Mouse (Mus musculus): Measurements from ENCODE around the gene Tmem121. TPM values are rescaled to one million over a fixed set of nuclear protein-coding genes. Genes with fewer than 3 reads are reported as not detected.
A peak's percentile ranks its signal among the peaks of the same experiment; 100 is the strongest.

Gene Tmem121
- polyA plus RNA-seq, 1 experiment from 2014 or later: 7.2 TPM

DNA sequence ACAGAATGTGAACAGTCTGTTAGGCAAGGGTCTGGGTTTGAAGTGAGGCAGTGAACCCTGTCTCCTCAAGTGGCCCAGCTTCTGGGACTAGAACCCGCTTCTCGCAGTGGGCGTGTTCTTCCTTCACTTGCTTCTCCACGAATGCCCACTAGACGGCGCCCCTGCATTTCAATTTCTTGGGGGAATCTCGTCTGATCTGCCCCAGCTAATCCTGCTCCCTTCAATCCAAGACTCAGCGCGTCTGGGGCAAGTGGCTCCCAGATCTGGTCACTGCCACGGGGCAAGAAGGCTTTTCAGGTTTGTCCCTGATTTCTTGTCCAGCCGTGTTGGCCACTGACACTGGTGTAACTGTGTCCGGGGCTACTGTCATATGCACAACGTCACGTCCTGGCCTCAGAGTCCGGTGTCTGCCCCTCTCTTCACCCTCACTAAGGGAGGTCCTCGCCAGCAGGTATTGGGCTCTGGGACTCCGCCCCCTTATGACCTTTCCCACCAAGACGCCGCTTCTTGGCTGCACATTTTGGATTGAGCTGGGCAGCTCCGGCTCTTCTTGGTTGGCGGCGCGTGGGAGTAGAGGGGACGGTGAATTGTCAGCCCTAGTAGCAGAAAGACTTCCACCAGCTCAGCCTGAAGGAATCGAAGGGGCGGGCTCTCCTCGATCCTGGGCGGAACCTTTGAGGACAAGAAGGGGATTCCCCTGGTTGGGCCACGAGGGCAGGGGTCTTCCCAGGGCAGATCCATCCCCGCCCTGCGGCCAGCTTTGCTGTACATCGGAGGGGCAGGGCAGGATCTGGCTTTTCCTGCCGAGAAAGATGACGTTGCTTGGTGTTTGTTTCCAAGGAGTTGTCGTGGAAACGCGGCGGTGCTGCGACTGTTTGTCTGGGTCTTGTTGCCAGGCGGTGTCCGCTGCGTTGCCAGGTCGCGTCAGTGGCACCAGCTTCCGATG is 39.3 kb upstream of the Tmem121 start, which contains the start of gene Crip1:
Crip1 (plus strand) TSS at position 205 of the 946 bp plus-strand sequence.
- no peaks in the 10 kb centered on the region for H3K9me3 ChIP-seq (ENCODE audit: control insufficient read depth, low read depth, low read length)
- WGBS: 9% methylated on average over 45 of the region's 45 CpGs
- H3K27me3 ChIP-seq (ENCODE audit: control insufficient read depth, insufficient read depth, low read length): peaks cover 6% of the 10 kb centered on the region; the same call in 1 of the 2 replicates
- peak within 1 kb of the TSS; percentile 35 for H3K4me2 ChIP-seq (replicated peaks; ENCODE audit: low read depth, low read length)
- peak within 1 kb of the TSS; percentile 6; the same call in 1 of the 2 replicates for H3K4me3 ChIP-seq (ENCODE audit: low read depth, low read length)
- H3K4me1 ChIP-seq (ENCODE audit: control insufficient read depth, insufficient read depth, low read length): peaks cover 24% of the 10 kb centered on the region
- H3K9ac ChIP-seq (replicated peaks; ENCODE audit: low read depth, low read length): no peak within 1 kb of the TSS
- no peak for ATAC-seq (ENCODE audit: insufficient number of reproducible peaks, insufficient read depth, low FRiP score, low read depth)
- H3K36me3 ChIP-seq (ENCODE audit: control insufficient read depth, insufficient read depth, low read length): no peaks in the 10 kb centered on the region
- H3K27ac ChIP-seq (ENCODE audit: low read length): 0 out of 2 replicates have a peak within 1 kb of the TSS, but pooled peaks have one; percentile 15

DNA sequence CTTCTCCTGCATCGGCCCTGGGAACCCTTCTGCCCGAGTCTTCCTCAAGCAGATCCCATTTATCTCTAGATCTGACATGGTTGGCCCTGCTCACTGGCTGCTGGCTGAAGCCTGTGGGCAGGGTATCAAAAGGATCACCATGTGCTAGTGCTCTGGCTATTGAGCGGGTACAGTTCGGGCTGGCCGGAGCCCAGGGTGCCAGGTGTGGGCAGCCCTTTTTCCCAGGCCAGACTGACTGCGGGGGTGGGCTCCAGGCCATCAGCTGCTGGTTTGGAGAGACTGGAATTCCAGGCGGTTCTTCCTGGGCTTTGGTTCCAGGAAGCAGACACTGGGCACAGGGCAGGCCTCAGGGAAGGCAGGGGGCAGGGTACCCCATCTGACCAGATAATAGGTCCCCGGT is 38.2 kb upstream of the Tmem121 start:
- no peaks in the 10 kb centered on the region for H3K36me3 ChIP-seq (ENCODE audit: control insufficient read depth, insufficient read depth, low read length)
- ATAC-seq (ENCODE audit: insufficient number of reproducible peaks, insufficient read depth, low FRiP score, low read depth): no peak
- no peaks in the 10 kb centered on the region for H3K9me3 ChIP-seq (ENCODE audit: control insufficient read depth, low read depth, low read length)
- H3K27me3 ChIP-seq (ENCODE audit: control insufficient read depth, insufficient read depth, low read length): 0 out of 2 replicates have a peak, but pooled peaks cover 3% of the 10 kb centered on the region
- no peak overlapping the region for H3K4me2 ChIP-seq (replicated peaks; ENCODE audit: low read depth, low read length)
- peaks cover 27% of the 10 kb centered on the region for H3K4me1 ChIP-seq (ENCODE audit: control insufficient read depth, insufficient read depth, low read length)
- 79% methylated on average over 8 of the region's 8 CpGs for WGBS
- H3K27ac ChIP-seq (ENCODE audit: low read length): no peak overlapping the region
- H3K9ac ChIP-seq (replicated peaks; ENCODE audit: low read depth, low read length): no peak overlapping the region
- no peak overlapping the region for H3K4me3 ChIP-seq (ENCODE audit: low read depth, low read length)

DNA sequence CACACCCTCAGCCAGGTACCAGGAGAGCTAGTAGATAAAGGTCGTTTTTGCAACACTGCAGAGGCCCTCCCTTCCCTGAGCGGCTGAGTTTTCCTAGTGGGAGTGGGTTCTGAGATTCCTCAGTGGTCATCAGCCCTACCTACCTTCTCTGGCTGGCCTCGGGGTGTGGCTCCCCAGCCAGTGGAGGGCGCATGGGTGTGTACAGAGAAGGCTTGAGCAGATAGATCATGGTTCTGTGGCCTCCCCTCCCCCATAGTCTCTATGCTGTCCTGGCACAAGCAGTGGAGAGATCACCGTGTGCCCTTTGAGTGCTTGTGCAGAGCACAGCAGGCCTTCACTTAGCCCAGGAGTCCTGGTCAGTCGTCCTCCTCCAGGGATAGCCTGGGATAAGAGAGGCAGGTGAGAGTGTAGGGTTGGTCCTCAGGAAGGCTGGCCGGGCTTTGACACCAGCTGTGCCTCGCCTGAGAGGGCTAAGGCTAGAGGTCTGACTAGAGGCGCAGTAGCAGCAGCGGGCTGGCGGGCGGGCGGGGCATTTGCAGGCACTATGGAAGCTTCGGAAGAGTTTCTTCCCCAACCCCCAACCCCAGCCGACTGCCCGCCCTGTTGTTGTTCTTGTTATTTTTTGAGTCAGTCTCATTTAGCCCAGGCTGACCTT is 37.2 kb upstream of the Tmem121 start:
- H3K27me3 ChIP-seq (ENCODE audit: control insufficient read depth, insufficient read depth, low read length): 0 out of 2 replicates have a peak, but pooled peaks cover 3% of the 10 kb centered on the region
- H3K27ac ChIP-seq (ENCODE audit: low read length): no peak overlapping the region
- peaks cover 20% of the 10 kb centered on the region for H3K4me1 ChIP-seq (ENCODE audit: control insufficient read depth, insufficient read depth, low read length)
- H3K36me3 ChIP-seq (ENCODE audit: control insufficient read depth, insufficient read depth, low read length): no peaks in the 10 kb centered on the region
- no peak overlapping the region for H3K4me2 ChIP-seq (replicated peaks; ENCODE audit: low read depth, low read length)
- 40% methylated on average over 16 of the region's 16 CpGs for WGBS
- no peak overlapping the region for H3K4me3 ChIP-seq (ENCODE audit: low read depth, low read length)
- ATAC-seq (ENCODE audit: insufficient number of reproducible peaks, insufficient read depth, low FRiP score, low read depth): no peak
- H3K9me3 ChIP-seq (ENCODE audit: control insufficient read depth, low read depth, low read length): no peaks in the 10 kb centered on the region
- no peak overlapping the region for H3K9ac ChIP-seq (replicated peaks; ENCODE audit: low read depth, low read length)

DNA sequence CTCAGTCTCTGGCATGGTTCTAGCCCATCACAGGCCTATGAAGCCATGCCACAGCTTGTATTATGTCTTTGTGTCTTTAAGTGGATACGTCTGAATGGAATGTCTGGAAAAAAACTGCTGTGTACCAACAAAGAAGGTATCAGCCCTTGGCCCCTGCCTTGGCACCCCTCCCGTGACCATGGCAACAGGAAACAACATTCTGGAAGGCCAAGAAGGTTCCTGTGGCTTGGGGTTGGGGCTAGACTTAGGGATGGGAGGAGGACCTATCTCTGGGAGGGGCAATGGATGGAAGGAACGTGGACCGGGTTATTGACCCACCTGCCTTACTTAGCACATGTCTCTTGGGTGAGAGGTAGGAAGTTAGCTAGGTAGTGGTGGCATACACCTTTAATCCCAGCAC is 36.4 kb upstream of the Tmem121 start:
- ATAC-seq (ENCODE audit: insufficient number of reproducible peaks, insufficient read depth, low FRiP score, low read depth): no peak
- H3K4me1 ChIP-seq (ENCODE audit: control insufficient read depth, insufficient read depth, low read length): peaks cover 20% of the 10 kb centered on the region
- 69% methylated on average over 4 of the region's 4 CpGs for WGBS

DNA sequence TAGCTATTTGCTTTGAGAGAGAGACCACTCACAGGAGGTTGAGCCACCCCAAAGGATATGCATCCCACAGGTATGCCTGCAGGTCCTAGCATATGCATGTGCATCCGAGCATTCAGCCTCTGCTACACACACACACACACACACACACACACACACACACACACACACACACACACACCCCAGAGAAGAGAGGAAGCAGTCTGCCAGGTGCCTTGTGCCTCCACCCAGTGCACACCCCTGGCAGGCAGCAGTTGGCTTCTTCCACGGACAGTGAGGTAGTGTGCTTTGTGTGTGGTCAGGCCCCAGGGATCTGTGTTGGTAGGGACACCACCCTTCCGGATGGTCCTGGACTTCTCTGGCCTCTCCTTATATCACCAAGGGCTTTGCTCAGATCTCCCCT is 35.8 kb upstream of the Tmem121 start:
- no peak overlapping the region for H3K9ac ChIP-seq (replicated peaks; ENCODE audit: low read depth, low read length)
- 77% methylated on average over 3 of the region's 3 CpGs for WGBS
- no peak overlapping the region for H3K4me2 ChIP-seq (replicated peaks; ENCODE audit: low read depth, low read length)
- ATAC-seq (ENCODE audit: insufficient number of reproducible peaks, insufficient read depth, low FRiP score, low read depth): no peak
- no peak overlapping the region for H3K4me3 ChIP-seq (ENCODE audit: low read depth, low read length)
- no peaks in the 10 kb centered on the region for H3K9me3 ChIP-seq (ENCODE audit: control insufficient read depth, low read depth, low read length)
- 0 out of 2 replicates have a peak, but pooled peaks cover 3% of the 10 kb centered on the region for H3K27me3 ChIP-seq (ENCODE audit: control insufficient read depth, insufficient read depth, low read length)
- peaks cover 20% of the 10 kb centered on the region for H3K4me1 ChIP-seq (ENCODE audit: control insufficient read depth, insufficient read depth, low read length)
- H3K36me3 ChIP-seq (ENCODE audit: control insufficient read depth, insufficient read depth, low read length): no peaks in the 10 kb centered on the region
- no peak overlapping the region for H3K27ac ChIP-seq (ENCODE audit: low read length)

More for the DNA sequence above, 36.4 kb upstream of the Tmem121 start:
- Histone ChIP-seq H3K9me3 (ENCODE audit: control insufficient read depth, low read depth, low read length) (no peaks in the 10 kb centered on the region), H3K4me2 (replicated peaks; ENCODE audit: low read depth, low read length) (no peak overlapping the region), H3K36me3 (ENCODE audit: control insufficient read depth, insufficient read depth, low read length) (no peaks in the 10 kb centered on the region), H3K9ac (replicated peaks; ENCODE audit: low read depth, low read length) (no peak overlapping the region), H3K27ac (ENCODE audit: low read length) (no peak overlapping the region), H3K27me3 (ENCODE audit: control insufficient read depth, insufficient read depth, low read length) (0 out of 2 replicates have a peak, but pooled peaks cover 3% of the 10 kb centered on the region), H3K4me3 (ENCODE audit: low read depth, low read length) (no peak overlapping the region)

DNA sequence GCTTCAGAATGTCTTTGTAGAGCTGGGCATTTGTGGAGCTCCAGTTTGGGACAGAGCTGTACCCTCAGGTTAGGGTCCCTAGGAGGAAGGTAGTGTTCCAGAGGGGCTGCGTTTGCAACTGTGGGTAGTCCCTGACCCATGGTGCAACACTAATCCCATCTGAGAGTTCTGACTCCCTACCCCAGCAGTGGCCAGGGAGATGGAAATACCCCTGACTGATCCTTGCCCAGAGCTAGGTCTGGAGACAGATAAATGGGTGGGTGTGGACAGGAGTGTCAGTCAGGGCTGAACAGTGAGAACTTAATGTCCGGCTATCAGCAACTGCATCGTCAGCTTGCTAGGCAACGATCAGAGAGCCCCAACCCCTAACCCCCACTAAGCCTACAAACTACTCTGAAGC is 35.1 kb upstream of the Tmem121 start:
- no peak for ATAC-seq (ENCODE audit: insufficient number of reproducible peaks, insufficient read depth, low FRiP score, low read depth)
- Histone ChIP-seq H3K27me3 (ENCODE audit: control insufficient read depth, insufficient read depth, low read length) (0 out of 2 replicates have a peak, but pooled peaks cover 3% of the 10 kb centered on the region), H3K4me3 (ENCODE audit: low read depth, low read length) (no peak overlapping the region), H3K27ac (ENCODE audit: low read length) (no peak overlapping the region), H3K36me3 (ENCODE audit: control insufficient read depth, insufficient read depth, low read length) (no peaks in the 10 kb centered on the region), H3K4me1 (ENCODE audit: control insufficient read depth, insufficient read depth, low read length) (peaks cover 20% of the 10 kb centered on the region), H3K9ac (replicated peaks; ENCODE audit: low read depth, low read length) (no peak overlapping the region), H3K4me2 (replicated peaks; ENCODE audit: low read depth, low read length) (no peak overlapping the region), H3K9me3 (ENCODE audit: control insufficient read depth, low read depth, low read length) (no peaks in the 10 kb centered on the region)
- 75% methylated on average over 4 of the region's 4 CpGs for WGBS

DNA sequence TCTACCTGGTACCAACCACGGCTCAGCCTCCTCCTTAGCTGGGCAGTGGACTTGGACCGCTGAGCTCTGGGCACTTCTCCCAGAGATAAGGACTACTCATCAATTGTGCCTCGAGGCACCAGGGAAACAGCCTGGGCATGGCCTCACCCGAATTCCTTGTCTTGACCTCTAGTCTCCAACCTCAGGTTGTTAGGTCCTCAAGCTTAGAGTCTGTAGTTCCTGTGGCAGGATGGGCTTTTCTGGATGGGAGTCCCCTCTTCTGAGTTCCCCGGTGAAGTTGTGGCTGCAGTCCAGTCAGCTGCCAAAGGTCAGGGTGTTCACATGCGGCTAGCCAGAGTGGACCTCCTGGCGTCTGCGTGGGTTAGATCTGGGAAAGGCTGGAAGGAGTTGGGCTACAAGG is 34.7 kb upstream of the Tmem121 start:
- H3K9ac ChIP-seq (replicated peaks; ENCODE audit: low read depth, low read length): no peak overlapping the region
- H3K27me3 ChIP-seq (ENCODE audit: control insufficient read depth, insufficient read depth, low read length): 0 out of 2 replicates have a peak, but pooled peaks cover 3% of the 10 kb centered on the region
- no peak overlapping the region for H3K4me3 ChIP-seq (ENCODE audit: low read depth, low read length)
- 65% methylated on average over 8 of the region's 8 CpGs for WGBS
- H3K36me3 ChIP-seq (ENCODE audit: control insufficient read depth, insufficient read depth, low read length): no peaks in the 10 kb centered on the region
- peaks cover 20% of the 10 kb centered on the region for H3K4me1 ChIP-seq (ENCODE audit: control insufficient read depth, insufficient read depth, low read length)
- ATAC-seq (ENCODE audit: insufficient number of reproducible peaks, insufficient read depth, low FRiP score, low read depth): no peak
- H3K27ac ChIP-seq (ENCODE audit: low read length): no peak overlapping the region
- H3K9me3 ChIP-seq (ENCODE audit: control insufficient read depth, low read depth, low read length): no peaks in the 10 kb centered on the region
- 0 out of 2 replicates have a peak overlapping the region, but pooled peaks have one; percentile 79 for H3K4me2 ChIP-seq (replicated peaks; ENCODE audit: low read depth, low read length)

DNA sequence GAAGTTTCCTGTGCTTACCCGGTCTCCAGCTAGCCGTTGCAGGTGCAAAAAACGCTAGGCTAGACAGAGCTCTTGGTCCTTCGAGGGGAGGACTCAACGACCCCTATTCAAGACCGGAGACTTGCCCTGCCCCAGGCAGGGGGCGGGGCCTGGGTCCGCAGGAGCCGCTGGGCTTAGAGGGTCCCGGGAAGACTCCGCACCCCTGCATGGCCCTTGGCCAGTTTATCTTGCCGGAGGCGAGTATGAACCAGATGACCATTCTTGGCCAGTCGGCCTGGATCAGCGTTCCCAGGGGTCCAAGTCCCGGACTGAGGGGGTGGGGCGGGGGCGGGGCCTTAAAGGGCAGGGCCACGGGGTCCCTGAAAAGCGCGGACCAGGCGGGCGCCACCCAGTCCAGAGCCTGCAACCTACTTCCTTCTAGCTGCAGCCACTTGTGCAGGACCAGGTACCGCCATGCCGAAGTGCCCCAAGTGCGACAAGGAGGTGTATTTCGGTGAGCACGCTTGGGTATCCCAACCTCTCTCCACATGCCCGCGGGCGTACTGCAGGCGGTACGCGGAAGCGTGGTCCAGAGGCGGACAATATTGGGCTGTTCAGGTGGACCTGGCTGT is 34.0 kb upstream of the Tmem121 start:
- ATAC-seq (ENCODE audit: insufficient number of reproducible peaks, insufficient read depth, low FRiP score, low read depth): no peak
- Histone ChIP-seq H3K4me2 (replicated peaks; ENCODE audit: low read depth, low read length) (peak overlapping the region; percentile 79), H3K27ac (ENCODE audit: low read length) (no peak overlapping the region), H3K4me3 (ENCODE audit: low read depth, low read length) (peak overlapping the region; percentile 40), H3K36me3 (ENCODE audit: control insufficient read depth, insufficient read depth, low read length) (no peaks in the 10 kb centered on the region), H3K9ac (replicated peaks; ENCODE audit: low read depth, low read length) (peak overlapping the region; percentile 25; the same call in 1 of the 2 replicates), H3K27me3 (ENCODE audit: control insufficient read depth, insufficient read depth, low read length) (0 out of 2 replicates have a peak, but pooled peaks cover 3% of the 10 kb centered on the region), H3K4me1 (ENCODE audit: control insufficient read depth, insufficient read depth, low read length) (peaks cover 17% of the 10 kb centered on the region), H3K9me3 (ENCODE audit: control insufficient read depth, low read depth, low read length) (no peaks in the 10 kb centered on the region)
- WGBS: 2% methylated on average over 36 of the region's 36 CpGs

Data from stomach, embryonic 14.5 days (tissue).